Mouse (Mus musculus): ENCODE results near the gene Rbx1.

GRCm38 (mm10) chr15:81427947-81428346 is 38.1 kb upstream of the Rbx1 start:
- TF ChIP-seq CTCF (IDR thresholded peaks at IDR 0.05; ENCODE audit: borderline replicate concordance, insufficient read depth, low read depth, low read length) (no peak), POLR2A (IDR thresholded peaks at IDR 0.05; ENCODE audit: borderline replicate concordance, insufficient read depth, low read length) (no peak)

Data from cerebellum, adult 2 months (tissue).